Mouse (Mus musculus): ENCODE data around the gene Clstn1.

Gene Clstn1

GRCm38 (mm10) chr4:149628810-149629209 lies 42.5 kb downstream of the Clstn1 start:
- in situ Hi-C loops (cut with MboI, MseI): no loop called here

GRCm38 (mm10) chr4:149632670-149633307 lies 46.5 kb downstream of the Clstn1 start:
- in situ Hi-C loops (cut with MboI, MseI): no loop called here

- in situ Hi-C loops (cut with MboI, MseI): no loop called here
Measured at GRCm38 (mm10) chr4:149634157-149634556, 47.9 kb downstream of the Clstn1 start.

GRCm38 (mm10) chr4:149634966-149635365 lies 48.7 kb downstream of the Clstn1 start:
- in situ Hi-C loops (cut with MboI, MseI): no loop called here

- in situ Hi-C loops (cut with MboI, MseI): no loop called here
Measured at GRCm38 (mm10) chr4:149635915-149636415, 49.7 kb downstream of the Clstn1 start.

- in situ Hi-C loops (cut with MboI, MseI): no loop called here
Measured at GRCm38 (mm10) chr4:149637942-149638341, 51.7 kb downstream of the Clstn1 start.

- in situ Hi-C loops (cut with MboI, MseI): no loop called here
Measured at GRCm38 (mm10) chr4:149640831-149641230, 54.6 kb downstream of the Clstn1 start.

GRCm38 (mm10) chr4:149641400-149641799 lies 55.1 kb downstream of the Clstn1 start:
- in situ Hi-C loops (cut with MboI, MseI): no loop called here

- in situ Hi-C loops (cut with MboI, MseI): no loop called here
Measured at GRCm38 (mm10) chr4:149641956-149642355, 55.7 kb downstream of the Clstn1 start.

- in situ Hi-C loops (cut with MboI, MseI): no loop called here
Measured at GRCm38 (mm10) chr4:149645761-149646160, 59.5 kb downstream of the Clstn1 start.

GRCm38 (mm10) chr4:149648031-149648805 lies 62.0 kb downstream of the Clstn1 start:
- in situ Hi-C loops (cut with MboI, MseI): no loop called here

- in situ Hi-C loops (cut with MboI, MseI): loop anchor here (5.0 kb wide), 1 partner anchor 42 kb away; no protein-coding TSS in a partner anchor
Measured at GRCm38 (mm10) chr4:149650493-149651193, 64.4 kb downstream of the Clstn1 start.

GRCm38 (mm10) chr4:149654232-149654631 lies 68.0 kb downstream of the Clstn1 start:
- in situ Hi-C loops (cut with MboI, MseI): loop anchor here (5.0 kb wide), 1 partner anchor 38 kb away; no protein-coding TSS in a partner anchor

GRCm38 (mm10) chr4:149657858-149658416 lies 71.7 kb downstream of the Clstn1 start:
- in situ Hi-C loops (cut with MboI, MseI): no loop called here

- in situ Hi-C loops (cut with MboI, MseI): no loop called here
Measured at GRCm38 (mm10) chr4:149659495-149660116, 73.3 kb downstream of the Clstn1 start.

GRCm38 (mm10) chr4:149660598-149660997 lies 74.3 kb downstream of the Clstn1 start:
- in situ Hi-C loops (cut with MboI, MseI): no loop called here

GRCm38 (mm10) chr4:149661967-149662589 lies 75.8 kb downstream of the Clstn1 start:
- in situ Hi-C loops (cut with MboI, MseI): no loop called here

- in situ Hi-C loops (cut with MboI, MseI): no loop called here
Measured at GRCm38 (mm10) chr4:149663849-149664503, 77.7 kb downstream of the Clstn1 start.

GRCm38 (mm10) chr4:149665016-149665691 lies 78.9 kb downstream of the Clstn1 start:
- in situ Hi-C loops (cut with MboI, MseI): no loop called here

- in situ Hi-C loops (cut with MboI, MseI): no loop called here
Measured at GRCm38 (mm10) chr4:149665692-149666090, 79.4 kb downstream of the Clstn1 start.

Data from T-helper 2 cell (primary cell).